Mouse (Mus musculus) frontal cortex, adult (tissue): ENCODE measurements around the gene Mxi1.
A peak's percentile ranks its signal among the peaks of the same experiment; 100 is the strongest.

Experiments used
- ATAC-seq: cut with Nextera tagmentation; 2 replicates; pipeline ENCODE4 v1.9.2; 2017; ENCODE audit warnings: mild to moderate bottlenecking, moderate library complexity, mixed read lengths; ENCODE audit not compliant: low TSS enrichment

Gene Mxi1

DNA sequence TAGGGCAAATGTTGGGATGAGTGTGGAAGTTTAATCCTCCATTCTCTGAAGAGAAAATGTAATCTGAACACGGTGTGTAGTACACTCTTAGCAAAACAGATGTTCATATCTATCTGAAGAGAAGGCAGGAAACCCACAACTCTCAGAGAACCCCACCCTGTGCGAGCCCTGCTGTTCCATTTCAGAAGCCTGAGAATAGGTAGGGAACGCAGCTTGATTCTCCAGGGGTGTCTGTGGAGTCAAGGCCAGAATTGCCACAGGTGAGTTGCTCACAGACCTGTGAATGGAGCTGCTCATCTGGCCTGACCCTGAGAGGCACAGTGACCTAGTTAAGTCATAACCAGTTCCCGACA, 10.5 kb upstream of the Mxi1 start:
- no peak for ATAC-seq

DNA sequence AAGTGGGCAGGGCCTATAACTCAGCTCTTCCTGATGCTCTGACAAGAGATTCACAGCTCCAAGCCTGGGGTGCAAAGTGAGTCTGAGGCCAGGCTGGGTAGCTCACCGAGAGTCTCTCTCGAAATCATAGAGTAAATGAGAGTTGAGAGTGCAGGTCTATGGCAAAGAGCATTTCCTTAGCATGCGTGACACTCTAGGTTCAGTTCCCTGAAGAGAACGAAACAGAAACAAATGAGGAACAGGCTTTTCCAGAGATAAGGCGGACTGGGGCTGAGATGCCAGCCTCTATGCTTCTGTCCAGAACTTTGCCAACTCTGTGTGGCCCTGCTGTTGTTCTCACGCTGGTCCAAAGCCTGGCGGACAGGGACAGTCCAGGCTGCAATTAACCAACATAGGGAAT, 6.9 kb upstream of the Mxi1 start:
- ATAC-seq: no peak

DNA sequence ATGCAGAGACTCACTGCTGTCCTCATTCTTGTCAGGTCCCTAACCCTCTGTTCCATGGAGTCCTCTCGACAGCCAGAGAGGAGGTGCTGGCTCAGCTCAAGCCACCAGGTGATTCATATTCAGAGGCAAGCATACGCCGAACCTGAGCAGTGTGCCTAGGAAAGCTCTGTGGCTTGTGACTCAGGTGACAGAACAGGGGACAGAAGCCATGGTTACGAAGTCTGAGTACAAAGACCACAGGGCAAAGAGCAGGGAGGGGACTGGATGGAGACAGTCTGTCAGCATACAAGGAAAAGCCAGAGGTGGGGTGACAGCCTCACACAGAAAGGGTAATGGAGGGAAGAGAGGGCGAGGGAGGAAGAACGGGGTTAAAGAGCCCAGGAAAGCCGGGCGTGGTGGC, 4.7 kb upstream of the Mxi1 start:
- ATAC-seq: no peak

DNA sequence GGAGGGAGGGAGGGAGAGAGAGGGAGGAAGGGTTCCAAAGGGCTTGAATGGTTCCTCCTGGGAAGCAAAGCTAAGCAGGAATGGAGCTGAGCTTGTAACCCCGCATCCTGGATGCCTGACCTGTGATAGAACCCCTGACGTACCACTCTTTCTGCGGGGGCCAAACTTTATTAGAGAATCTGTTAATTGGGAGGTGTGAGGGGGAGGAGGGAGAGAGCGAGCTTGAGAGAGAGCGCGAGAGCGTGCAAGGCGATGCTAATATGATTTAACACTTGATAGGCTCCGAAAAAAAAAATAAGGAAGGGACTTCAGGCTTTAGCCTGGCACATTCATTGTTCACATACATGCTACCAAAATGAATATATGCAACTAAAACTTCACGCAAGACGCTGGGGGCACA, 3.6 kb upstream of the Mxi1 start:
- no peak for ATAC-seq

DNA sequence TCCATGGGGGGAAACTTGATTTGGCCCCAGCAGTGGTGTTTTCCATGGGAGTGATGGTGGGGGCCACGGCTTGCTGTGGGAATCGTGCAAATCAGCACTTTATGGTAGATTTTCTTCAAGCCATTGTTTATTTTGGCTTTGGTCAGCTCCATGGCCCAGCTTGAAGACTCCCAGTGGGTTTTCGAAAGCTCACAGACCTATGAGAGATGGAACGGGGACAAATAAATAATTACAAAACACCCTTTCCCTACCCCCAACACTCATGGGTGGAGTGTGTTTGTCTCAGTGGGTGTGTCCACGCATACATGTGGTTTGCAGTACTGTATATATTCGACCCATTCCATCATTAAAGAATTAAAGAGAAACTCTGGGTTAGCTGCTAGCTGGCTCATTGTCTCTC, 3.1 kb upstream of the Mxi1 start:
- no peak for ATAC-seq

DNA sequence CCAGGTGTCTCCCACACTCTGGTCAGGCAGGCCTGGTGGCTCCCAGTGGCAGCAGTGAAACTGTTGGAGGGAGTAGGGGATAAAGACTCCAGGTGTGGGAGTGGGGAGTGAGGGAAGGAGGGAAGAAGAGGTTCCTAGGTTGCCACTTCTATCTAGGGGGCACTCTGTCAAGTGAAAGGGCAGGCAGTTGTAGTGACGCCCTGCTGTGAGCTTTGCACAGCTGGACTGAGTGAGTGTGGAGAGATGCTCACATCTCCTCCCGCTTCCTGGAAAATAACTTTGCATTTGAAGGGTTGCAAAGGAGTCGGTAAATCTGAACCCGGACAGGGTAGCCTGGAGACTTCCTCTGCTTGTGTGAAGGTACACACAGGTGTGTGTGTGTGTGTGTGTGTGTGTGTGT, 687 bp upstream of the Mxi1 start:
- no peak for ATAC-seq

DNA sequence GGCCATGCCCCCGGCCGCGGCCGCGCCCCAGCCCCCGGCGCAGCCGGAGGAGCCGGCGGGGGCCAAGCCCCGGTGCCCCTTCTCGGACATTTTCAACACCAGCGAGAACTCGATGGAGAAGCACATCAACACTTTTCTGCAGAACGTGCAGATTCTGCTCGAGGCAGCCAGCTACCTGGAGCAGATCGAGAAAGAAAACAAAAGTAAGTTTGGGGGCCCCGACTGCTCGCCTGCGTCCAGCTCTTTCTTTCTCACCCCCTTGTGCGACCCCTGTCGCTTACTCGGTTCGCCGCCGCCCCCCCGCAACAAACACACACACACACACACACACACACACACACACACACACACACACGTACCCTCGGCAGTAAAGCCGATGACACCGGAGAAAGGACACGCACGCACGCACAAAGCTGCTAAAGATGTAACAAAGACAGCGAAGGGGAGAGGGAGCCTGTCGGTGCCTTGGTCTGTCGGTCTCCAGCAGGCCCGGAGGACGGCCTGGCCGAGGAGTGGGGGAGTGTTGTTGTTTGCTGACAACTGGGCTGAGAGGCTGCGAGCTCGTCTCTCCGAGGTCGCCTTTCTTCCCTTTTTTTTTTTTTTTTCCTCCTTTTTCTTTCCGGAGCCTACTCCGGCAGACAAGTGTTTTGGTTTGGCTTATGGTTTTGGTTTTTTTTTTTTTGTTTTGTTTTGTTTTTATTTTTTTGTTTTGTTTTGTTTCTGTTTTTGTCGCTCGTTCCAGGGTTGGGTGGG, 629 bp downstream of the Mxi1 start:
- ATAC-seq: no peak

DNA sequence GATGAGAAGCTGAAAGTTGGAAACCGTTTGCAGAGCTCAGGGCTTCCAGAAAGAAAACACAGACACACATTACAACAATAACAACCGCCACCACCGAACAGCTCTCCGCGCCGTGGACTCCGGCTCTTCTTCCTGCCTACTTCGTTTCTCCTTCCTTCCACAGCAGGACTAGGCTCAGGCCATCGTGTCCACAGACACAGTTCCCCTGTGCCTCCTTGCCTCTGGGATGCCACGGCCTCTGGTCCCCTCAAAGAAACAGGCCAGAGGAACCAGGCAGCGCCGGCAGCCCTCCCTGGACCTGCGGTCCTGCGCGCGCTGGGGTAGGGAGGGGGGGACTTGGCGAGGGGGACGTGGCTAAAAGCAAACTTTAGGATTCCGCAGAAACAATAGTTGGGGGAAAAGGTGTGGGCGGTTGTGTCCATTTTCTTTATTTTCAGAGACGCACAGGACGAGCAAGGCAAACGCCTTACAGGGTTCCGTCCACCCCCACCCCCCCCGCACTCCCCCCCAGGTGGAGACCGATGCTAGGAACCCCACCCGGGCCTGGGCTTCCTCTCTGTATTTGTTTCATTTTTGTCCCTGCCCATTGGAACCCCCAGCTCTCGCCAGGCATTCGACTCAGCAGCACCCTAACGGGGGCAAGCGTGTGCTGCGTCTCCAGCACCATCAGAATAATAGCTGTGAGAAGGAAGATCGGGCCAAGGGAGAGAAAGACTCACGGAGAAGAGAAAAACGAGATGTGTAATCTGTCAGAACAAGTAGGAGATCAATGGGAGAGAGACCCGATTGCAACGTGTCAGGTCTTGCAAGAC, 1.4 kb downstream of the Mxi1 start:
- no peak for ATAC-seq

DNA sequence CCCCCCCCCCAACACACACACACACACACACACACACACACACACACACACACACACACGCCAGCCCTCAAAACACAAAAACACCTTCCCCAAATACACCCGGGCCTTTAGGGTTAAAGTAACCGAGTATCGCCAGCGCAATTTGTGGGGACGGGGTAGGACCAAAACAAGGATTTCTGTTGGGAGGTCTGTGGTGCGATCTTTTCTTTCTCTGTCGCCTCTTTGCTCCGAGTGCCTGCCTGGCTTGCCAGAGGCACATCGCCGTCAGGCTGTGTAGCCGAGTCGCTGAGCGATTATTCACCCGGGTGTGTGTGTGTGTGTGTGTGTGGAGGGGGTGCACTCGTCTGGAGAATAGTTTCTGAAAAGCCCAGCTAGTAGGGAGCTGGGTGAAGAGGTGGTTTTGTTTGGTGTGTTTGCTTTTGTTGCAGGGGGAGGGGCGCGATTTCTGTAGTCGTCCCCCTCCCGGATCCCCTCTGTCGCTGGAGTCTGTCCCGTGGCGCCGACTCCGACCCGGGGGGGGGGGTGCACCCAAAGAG, 2.1 kb downstream of the Mxi1 start:
- ATAC-seq: 0 out of 2 replicates have a peak, but pooled peaks have one; percentile 10

DNA sequence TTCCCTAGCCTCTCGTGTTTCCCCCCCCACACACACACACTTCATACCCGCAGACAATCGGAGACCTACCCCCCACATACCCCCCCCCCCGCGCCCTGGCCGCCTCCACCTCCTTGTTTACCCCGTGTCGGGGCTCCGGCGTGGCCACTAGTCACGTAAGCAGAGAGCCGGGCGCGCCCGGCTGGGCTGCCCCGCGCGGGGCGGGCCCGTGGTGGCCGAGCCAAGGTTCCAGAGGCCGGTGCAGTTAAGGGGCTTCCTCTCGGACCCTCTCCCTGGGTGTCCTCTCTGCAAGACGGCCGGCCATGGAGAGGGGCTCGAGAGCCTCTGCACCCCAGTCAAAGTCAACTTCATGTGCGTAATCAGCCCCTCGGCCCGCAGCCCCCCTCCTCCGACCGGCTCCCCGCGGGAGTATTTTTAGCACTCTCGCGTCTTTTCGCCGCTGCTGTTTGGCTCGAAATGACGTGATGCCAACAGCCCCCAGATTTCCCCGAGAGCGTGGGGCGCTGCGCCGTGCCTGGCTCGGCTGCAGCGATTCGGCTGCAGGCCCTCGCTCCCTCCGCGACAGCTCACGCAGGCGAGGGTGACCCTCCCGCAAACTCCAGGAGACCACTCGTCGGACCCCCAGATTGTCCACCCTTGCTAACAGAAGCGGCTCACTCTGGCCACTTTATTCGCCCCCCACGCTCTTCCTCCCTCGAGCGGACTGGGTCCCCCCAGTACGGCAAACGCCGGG, 2.8 kb downstream of the Mxi1 start:
- ATAC-seq: peak; percentile 42

DNA sequence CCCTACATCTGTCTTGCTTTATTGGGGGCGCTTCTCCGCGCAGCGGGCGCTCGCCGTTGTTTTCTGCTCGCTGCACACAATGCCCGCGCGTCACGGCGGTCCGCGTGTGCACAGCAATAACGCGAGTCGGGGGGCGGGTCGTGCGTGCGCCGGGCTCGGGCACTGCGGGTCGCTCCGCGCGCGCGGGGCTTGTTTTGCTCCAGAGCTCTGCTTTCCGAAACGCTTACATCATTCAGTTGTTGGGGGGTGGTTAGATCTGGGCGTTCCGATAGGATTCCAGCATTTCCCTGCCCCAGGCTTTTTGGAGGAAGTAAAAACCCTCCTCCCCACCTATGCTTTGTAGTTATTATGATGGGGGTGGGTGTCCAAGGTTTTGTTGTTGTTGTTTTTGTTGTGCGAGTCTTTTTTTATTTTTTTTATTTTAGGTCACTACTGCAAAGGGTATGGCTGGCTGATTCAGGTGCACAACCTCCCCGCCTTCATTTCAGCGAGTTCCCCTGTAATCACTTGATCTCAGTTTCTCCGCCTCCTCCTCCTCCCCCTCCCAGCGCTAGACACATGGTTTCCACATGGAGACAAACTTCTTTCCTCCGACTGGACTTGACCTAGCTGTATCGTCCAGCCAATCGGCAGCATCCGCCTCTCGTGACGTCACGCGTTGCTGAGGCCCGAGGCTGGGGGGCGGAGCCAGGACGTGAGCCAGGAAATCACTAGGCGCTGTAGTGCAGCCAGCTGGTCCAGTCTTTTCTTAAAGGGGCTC, 3.5 kb downstream of the Mxi1 start:
- ATAC-seq: peak; percentile 70

DNA sequence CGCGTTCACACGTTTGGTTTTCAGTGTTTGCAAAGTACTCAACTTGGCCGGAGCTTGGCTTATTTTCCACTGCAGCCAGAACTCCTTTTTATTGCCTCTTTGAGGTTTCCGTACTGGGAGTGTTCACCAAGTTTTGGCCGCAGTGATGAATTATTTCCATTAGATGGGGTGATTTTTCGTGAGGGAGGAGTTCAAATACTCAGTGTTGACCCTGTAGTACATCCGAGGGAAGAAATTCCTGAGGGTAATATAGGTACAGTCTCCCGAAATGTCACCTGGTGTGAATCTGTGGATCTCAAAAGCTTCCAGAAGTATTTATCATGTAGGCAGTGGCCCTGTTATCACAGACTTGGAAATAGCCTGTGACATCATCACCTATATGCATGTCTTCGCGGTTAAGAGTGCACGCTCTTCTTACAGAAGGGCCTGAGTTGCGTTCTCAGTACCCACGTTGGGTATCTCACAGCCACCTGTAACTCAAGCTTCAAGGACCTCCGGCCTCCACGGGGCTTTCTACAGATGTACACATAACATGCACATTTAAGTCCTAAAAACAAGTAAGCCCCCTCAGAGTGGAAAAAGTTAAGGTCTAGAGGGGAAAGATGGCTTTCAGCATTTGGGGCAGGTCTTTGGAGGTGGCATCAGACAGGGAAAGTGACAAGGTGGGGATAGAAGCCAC, 4.4 kb downstream of the Mxi1 start:
- ATAC-seq: no peak

DNA sequence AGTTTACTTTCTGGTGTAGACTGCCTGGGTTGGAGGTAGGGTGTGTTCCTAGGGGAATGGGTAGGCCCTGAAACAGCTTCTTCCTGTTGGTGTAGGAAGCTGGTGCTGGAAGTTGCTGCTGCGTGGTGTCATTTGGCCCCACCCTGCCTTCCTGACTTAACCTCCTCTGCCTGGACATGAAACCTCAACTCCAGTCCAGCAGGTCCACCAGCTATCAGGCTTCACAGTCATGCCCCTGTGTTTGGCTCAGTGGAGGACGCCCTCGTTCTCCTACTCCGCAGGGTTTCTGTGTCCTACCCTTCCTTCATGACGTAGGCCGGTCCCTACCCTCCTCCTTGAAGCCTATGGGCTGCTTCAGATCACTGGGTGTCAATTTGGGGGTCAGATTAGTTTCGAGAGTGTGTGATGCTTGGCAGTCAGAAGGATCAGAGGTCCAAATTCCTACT, 4.9 kb downstream of the Mxi1 start:
- no peak for ATAC-seq

DNA sequence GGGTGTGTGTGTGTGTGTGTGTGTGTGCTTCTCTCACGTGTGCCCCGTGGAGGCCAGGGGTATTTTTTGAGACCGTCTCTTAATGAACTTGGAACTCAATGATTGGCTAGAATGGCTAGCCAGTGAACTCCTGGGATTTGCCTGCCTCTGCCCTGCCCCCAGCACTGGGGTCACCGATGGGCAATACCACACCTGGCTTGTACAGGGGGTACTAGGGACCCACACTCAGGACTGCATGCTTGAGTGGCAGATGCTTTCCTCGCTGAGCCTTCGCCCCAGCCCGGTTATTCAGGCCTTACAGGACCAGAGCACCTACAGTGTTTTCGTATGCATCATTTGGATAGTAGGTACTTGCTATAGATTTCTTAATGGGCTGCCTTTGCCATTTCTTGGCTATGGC, 5.8 kb downstream of the Mxi1 start:
- ATAC-seq: no peak

DNA sequence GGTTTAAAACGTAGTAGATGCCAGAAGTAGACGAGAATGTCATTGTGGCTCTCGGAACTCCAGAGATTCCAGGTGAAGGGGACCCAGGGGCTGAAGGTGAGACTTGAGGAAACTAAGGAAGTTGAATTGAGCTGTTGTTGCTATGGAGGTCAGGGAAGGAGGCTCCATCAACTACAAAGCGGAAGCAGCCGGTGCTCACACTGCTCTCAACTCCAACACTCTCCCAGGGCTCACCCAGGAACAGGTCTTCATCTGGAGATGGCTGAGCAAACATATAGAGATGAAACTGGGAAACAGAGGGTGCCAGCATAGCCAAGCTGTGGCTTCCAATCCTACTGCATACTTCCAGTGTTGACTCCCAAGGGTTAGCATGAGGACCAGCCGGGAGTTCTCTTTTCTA, 6.6 kb downstream of the Mxi1 start:
- no peak for ATAC-seq

DNA sequence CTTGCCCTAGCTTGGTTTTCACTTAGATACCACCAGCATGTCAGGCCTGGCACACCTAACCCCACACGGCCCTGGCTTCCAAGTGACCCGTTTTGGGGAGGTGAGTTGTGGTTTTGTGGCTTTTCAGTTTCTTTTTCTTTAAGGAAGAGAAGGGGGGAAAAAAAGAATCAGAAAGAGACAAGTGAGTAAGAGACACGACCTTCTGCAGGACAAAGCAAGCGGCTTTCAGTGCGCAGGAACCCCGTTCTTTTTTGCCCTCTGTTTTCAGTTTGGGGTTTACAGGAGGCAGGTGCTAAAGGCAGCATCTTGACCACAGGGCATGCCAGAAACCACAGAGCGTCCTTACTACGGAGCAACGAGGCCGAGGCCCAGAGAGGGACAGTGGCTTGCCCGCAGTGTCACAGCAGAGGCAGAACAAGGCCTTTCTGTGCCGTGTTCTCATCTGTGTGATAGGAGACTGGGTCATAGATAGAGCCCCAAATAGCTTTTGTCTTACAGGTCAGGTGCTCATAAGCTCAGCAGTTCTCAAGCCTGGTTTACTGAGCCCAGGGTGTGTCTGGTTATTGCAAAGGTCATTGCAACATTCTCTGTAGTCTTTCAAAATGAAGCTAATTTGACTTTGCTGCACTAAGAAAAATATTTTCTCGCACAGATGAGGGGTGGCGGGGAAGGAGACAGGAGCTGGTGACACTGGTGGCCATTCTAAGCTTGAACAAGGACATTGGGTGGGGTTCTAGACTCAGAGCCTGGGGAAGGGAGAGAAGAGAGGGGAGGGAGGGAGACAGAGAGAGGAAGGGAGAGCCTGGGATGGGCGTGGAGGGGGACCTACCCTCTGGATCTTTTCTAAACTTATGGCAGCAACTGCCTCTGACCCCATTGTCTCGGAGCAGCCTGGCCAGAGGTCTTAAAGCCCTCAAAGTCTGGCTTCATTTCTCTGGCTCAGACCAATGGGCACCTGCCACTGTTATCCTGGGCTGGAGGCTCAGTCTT, 8.1 kb downstream of the Mxi1 start:
- ATAC-seq: no peak

DNA sequence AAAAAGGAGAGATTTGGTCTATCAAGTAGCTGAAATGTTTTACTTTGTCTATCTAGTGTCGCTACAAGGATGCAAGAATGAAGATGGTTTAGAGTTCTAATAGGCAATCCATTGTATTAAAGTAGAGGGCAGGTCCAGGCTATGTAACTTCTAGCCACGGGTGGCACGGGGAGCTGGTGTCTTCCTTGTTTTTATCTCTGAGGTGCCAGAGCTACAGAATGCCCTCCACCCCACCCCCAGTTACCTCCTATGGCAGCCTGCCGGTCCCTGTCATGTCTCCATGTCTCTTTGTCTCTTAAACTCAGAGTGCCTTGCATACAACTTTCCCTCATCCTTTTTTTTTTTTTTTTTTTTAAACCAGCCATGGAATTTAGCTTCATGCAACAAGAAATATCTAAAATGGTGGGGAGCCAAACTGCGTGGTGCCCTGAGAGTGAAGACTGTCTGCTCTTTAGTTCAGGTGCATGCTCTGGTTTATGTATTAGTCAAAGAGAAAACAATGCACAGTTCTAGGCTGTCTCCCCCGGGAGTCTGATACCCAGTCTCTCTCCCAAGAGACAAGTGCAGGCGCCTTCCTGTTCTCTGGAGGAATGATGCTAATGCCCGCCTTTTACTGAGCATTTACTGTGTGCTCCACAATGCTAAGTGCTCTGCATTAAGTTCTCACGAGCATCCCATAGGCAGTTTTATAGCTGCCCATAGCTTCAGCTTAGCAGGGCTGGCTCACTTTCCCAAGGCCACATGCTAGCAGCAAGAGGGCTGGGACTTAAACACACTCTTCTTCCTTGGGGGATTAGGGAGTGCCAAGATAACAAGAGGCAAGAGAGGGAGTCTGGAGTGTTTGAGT, 10.2 kb downstream of the Mxi1 start:
- ATAC-seq: no peak

DNA sequence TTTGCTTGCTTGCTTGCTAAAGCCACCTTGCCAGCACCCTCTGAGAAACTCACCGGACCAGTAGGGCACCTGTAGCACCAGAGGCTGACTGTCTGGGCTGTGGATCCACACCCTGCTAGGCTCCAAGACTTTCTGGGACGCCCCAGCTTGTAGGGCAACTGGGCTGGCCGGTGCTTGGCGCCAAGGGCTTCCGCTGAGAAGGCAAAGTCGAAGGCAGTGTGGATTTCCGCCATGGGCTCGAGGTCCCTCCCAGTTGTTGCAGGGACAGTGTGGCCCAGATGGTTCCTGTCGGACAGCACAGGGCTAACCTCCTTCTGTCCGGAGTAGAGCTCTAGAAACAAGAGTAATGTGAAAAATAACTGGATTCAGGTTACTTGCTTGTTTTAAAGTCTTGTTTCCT, 11.0 kb downstream of the Mxi1 start:
- no peak for ATAC-seq
